Mouse (Mus musculus) heart, postnatal 10 days (tissue): ENCODE results near the gene Slc8a1. TPM values are rescaled to one million over a fixed set of nuclear protein-coding genes. Genes with fewer than 3 reads are reported as not detected.

Source experiments
- DNase-seq, 2 experiments: peaks; one replicate each; pipeline ENCODE4 v3.0.0; 2021
- intact Hi-C: fragments of 180-260 bp; cut with DNase I; formaldehyde crosslinking; loops from one replicate; pipeline ENCODE4 v1.15.1; 2025
- total RNA-seq, 2 experiments: library from RNA; stranded (reverse); gene quantifications; 2 replicates each; pipeline ENCODE4 v1.2.3; 2021

Gene Slc8a1
- total RNA-seq, 2 experiments from 2014 or later, result 595 to 645 TPM

GRCm38 (mm10) chr17:81671245-81671644 lies 66.9 kb downstream of the Slc8a1 start:
- intact Hi-C loops, result no loop called here
- no peak for DNase-seq

DNA sequence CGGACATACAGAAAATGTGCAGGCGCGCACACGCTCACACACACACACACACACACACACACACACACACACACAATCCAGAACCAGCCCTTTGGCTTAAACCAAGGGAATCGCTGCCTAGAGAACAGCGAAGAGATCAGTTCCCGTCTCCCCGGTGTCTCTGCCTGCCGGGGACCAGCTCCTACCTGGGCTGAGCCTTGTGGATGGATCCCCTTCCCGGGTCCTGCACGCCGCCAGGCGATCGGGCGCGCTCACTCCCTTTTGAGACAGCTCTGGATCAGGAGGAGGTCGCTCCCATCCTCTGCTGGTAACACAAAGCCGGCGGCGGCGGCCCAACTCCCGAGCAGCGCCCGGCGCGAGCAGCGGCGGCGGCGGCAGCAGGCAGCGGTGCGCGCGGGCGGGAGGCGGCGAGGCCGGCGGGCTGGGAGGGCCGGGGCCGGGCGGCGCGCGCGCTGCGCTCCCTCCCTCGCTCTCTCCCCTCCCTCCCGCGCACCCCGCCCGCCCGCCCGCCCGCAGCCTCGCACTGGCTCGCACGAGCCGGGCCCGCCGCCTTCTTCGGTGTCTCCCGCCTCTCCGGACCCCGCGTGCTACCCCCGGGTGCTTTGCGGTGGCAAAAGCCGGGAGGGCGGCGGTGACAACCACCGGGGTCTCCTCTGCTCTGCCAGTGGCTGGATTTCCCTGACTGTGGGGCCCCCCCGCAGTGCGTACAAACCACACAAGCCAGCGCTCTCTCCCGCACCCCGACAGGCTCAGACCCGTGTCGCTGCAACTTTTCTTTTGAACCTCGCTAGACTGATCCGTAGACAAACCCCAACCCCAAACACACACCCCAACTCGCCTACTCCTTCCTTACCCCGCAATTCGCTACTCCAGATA lies 68.1 kb downstream of the Slc8a1 start:
- intact Hi-C loops, result loop anchor here (10.0 kb wide), 2 partner anchors 115 to 1185 kb away; no protein-coding TSS in a partner anchor
- DNase-seq, result peak; percentile 70 to 72

GRCm38 (mm10) chr17:81669062-81669815 lies 68.9 kb downstream of the Slc8a1 start:
- peak; percentile 53 to 56 for DNase-seq
- intact Hi-C loops, result loop anchor here (10.0 kb wide), 2 partner anchors 116 to 1186 kb away; no protein-coding TSS in a partner anchor

GRCm38 (mm10) chr17:81668466-81668865 lies 69.7 kb downstream of the Slc8a1 start:
- no peak for DNase-seq
- intact Hi-C loops, result loop anchor here (10.0 kb wide), 2 partner anchors 116 to 1186 kb away; no protein-coding TSS in a partner anchor

DNA sequence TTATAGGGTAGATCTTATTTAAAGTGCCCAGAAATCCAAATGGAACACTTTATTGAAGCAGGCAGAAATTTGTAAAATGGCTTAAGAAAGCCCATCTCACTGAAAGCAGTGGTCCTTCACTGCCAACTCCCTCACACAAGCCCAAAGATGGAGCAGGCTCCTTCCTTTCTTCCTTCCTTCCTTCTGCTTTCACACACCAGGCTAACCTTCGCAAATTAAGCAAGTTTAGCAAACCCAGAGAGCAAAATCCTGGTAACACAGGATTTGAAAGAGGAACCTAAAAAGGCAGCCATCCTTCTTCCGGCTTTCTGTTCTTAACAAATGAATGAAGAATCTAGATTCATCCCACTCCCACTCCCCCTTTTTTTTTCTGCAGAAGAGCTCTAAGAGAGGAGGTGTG lies 70.2 kb downstream of the Slc8a1 start:
- intact Hi-C loops, result loop anchor here (10.0 kb wide), 2 partner anchors 117 to 1187 kb away; no protein-coding TSS in a partner anchor
- no peak for DNase-seq

DNA sequence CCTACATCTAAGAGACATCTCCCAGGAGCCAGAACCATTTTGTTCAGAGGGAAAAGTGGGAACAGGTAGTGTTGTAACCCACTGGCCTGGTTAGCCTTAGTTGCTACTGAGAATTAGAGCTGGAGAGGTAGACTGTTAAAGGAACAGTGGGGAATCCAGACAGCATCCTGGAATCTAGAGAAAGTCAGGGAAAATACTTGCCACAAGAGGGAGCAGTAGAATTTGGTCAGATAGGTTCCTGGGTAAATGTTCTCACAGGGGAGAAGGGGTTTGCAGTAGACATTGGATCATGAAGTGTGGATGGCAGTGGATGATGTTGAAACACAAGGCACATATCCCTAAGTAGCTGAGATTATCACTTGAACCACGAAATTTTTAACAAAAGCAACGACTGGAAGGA lies 71.6 kb downstream of the Slc8a1 start:
- intact Hi-C loops, result loop anchor here (10.0 kb wide), 2 partner anchors 118 to 1188 kb away; no protein-coding TSS in a partner anchor
- DNase-seq, result peak; percentile 44 to 61

GRCm38 (mm10) chr17:81664916-81665315 lies 73.3 kb downstream of the Slc8a1 start:
- intact Hi-C loops, result loop anchor here (10.0 kb wide), 2 partner anchors 120 to 1190 kb away; no protein-coding TSS in a partner anchor

GRCm38 (mm10) chr17:81657828-81658227 lies 80.3 kb downstream of the Slc8a1 start:
- no peak for DNase-seq
- intact Hi-C loops, result no loop called here

More at GRCm38 (mm10) chr17:81664916-81665315, 73.3 kb downstream of the Slc8a1 start:
- DNase-seq, result no peak

- no peak for DNase-seq
- intact Hi-C loops, result no loop called here
Observed at GRCm38 (mm10) chr17:81654548-81654947, 83.6 kb downstream of the Slc8a1 start.

GRCm38 (mm10) chr17:81652958-81653357 lies 85.2 kb downstream of the Slc8a1 start:
- intact Hi-C loops, result no loop called here
- no peak for DNase-seq

DNA sequence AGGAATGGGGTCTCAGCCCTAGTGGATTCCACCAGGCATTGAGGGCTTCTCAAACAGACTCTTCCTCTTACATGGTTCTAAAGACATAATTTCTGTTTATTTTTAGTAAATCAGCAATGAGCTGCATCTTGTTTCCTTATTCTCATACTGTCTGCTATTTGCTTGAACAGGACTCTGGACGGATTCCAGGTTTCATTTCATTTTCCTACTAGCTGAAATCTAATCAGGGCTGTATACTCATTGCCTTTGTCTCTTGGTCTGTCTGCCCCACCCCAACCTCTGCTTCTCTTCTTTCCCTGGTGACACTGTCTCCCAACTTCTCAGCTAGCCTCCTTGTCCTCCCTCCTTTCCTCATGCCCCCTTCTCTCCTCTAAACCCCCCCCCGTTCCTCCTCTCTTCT lies 101.4 kb downstream of the Slc8a1 start:
- intact Hi-C loops, result no loop called here
- DNase-seq, result no peak

- intact Hi-C loops, result no loop called here
Observed at GRCm38 (mm10) chr17:81630471-81630870, 107.7 kb downstream of the Slc8a1 start.

DNA sequence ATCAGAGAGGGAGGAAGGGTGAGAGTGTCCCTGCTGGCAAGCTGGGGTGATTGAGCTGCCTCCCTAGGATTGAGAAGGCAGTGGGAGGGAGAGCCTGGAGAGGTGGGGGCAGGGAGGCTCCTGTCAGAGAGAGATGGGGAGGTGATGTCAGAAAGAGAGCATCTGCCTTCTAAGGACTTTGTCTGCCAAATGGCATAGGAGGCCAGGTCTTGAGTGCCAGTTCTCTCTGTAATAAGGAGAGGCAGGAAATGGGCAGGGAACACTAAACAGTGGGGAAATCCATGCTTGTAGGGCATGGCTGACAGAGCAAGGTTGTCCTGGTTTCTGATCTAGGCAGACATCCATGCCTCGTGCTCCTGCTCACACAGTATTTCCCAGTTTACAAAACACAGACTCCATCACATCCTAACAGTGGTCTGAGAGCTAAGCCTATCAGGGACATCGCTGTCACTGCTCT lies 117.0 kb downstream of the Slc8a1 start:
- intact Hi-C loops, result no loop called here
- DNase-seq, result peak; percentile 24 to 33

More at GRCm38 (mm10) chr17:81630471-81630870, 107.7 kb downstream of the Slc8a1 start:
- DNase-seq, result no peak

DNA sequence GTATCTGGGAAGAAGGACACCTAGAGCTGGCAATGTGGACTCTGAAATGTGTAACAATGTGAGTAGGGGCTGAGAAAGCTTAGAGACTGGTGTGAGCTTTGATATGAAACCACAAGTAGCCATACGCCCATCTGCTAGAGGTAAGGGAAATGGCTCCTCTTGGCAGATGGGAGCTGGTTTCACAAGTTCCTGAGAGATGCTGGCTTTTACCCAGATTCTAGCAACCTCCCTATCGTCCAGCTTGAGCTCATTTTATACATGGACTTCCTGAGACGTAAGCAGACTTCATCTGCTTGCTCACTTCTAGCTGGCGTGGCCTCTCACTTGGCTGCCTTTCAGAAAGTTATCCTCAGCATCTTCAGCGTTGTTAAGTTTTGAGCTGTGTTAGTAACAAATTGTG lies 119.7 kb downstream of the Slc8a1 start:
- intact Hi-C loops, result no loop called here
- DNase-seq, result peak in 1 of 2 experiments; percentile 24

DNA sequence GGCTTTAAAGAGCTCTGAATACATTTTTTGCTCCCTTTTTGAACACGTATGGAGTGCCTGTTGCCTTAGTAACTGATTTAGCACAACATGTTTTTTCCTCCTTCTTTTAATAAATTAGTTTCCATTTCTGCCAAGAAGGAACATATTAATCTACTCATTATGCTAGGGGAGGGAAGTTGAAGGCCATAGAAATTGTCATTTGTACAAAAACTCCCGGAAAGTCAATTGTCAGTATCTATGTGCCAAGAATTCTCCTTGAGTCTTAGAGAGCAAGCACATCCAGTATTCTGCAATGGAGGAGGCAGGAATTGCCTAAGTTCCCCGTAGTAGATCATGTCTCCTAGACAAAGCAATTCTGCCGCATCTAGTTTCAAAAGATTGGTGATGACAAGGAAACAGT lies 121.9 kb downstream of the Slc8a1 start:
- intact Hi-C loops, result no loop called here
- no peak for DNase-seq

DNA sequence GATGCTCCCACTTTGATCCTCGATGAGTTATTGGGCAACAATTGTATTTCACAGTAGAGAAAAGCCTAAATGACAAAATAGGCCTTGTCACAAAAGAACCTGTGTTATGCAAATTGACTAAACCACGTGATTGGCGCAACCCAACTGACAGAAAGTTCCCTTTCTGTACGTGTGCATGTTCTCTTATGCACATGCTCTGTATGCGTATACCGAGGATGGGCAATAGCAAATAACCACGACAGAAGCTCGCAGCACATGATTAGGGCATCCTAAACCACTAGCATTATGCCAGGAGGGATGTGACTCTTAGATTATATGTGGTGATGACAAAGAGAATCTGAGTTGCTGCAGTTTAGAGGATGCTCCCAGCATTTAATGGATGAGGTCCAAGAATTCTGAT lies 122.8 kb downstream of the Slc8a1 start:
- intact Hi-C loops, result no loop called here
- no peak for DNase-seq

GRCm38 (mm10) chr17:81607515-81607914 lies 130.7 kb downstream of the Slc8a1 start:
- DNase-seq, result no peak
- intact Hi-C loops, result no loop called here

DNA sequence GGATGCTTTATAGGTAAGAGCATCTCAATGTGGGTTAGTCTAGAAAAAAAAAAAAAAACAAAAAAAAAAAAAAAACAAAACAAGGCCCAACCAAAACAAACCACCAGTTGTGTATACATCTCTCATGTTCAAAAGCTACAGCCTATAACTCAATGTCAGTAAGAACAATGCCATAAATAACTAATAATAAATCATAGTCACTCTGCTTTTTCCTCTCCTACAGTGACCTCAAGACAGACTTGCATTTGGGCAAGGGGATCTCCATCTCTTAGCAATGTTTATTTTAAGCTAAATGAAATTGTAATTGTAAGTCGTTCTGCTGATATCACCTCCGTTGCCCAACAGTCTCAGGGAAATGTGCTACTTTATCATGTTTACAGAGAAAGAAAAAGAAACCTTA lies 132.1 kb downstream of the Slc8a1 start:
- intact Hi-C loops, result no loop called here
- DNase-seq, result no peak

DNA sequence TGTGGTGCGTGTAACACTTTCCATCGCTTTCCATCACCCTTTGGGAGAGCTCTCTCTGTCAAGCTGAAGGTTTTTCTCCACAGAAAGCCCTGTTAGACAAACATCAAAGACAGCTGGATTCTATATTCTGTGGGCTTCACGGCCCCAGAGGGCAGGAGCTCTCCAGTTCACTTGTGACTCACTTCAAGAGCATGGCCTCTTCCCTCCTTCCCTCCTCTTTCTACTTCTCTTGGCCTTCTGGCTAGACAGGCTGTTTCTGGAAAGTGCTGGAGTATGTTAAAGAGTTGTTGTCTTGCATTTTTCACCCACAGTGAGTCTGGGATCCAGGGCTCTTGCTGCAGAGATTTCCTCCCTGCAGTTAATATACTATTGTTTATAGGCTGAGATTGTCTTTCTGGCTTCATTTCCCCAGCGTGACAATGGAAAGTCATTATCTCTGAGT lies 132.9 kb downstream of the Slc8a1 start:
- DNase-seq, result peak in 1 of 2 experiments; percentile 17
- intact Hi-C loops, result no loop called here

DNA sequence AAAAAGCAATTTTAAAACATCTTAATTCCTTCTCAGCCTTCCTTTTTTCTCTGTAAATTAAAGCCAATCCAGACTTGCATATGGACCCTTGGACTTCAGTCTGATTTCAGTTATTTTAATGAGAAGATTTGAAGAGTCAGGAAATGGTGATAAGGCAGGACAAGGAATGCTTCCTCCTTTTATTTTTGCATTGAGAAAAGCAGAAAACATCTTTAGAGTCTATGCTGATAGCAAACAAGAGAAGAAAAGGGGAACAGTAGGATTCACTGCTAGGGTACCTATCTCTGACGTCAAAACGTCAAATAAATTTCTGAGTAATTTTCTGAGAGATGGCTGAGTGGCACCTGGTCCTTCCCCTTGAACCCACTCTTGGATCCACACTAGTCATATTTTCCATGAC lies 139.1 kb downstream of the Slc8a1 start:
- intact Hi-C loops, result no loop called here

DNA sequence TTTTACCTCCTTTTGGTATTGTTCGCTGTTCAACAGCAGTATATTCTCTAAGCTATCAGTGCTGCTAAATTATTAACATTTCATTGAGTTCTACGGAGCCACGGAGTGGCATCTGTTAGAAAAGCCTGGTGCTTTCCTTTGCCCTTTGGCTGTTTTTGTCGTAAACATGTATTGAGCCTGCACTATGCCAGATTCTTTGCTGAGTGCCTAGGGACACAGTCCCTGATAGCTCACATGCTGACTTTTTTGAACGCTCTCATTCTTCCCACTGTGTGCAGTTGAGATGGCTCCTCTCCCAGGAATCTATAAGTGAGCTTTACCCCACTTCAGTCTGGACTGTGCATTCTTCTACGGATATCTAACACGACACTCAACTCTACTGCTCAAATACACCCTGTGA lies 148.4 kb downstream of the Slc8a1 start:
- intact Hi-C loops, result no loop called here
- no peak for DNase-seq

More for the DNA sequence above, 139.1 kb downstream of the Slc8a1 start:
- DNase-seq, result no peak
